7 mouse cellular contexts compared by ENCODE assay signal in the genomic region with DNA sequence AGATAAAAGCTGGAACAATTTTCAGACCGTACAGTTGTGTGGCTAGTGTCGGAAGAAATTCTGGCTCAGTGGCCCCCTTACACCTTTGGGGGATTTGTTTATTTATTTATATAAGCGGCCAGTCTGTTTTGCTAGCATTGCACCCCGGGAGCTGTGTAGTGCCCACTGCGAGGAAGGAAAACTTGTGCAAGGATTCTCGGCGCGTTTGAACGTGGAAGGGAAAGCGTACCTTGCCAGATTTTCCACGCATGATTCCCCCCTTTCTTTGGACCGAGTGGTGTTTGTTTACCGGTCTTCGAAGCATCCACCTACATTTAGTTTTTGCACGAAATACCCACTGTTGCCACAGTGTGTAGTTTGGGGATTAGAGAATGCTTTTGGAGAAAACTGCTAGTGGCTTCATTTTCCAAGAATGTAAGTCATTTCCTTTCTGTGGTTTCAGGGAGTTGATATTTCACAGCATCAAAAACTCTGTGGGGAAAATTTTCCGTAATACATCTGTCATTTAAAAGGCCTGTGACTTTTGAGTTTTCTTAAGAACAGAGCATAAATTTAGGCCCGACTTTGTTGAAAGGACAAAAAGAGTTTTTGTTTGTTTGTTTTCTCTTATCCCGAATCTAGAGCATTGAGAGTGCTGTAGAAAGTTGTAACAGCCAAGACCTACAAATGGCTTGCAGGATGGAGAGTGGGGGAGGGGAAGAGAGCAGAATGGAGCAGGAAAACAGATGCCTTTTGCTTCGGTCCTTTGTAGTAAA. TPM values are rescaled to one million over a fixed set of nuclear protein-coding genes. Genes with fewer than 3 reads are reported as not detected.
DNase-seq lines count a peak whose midpoint lies in the region; ATAC-seq and TF ChIP-seq lines count a peak whose summit lies in the region.

No protein-coding gene starts in this region.

- ATAC-seq in forebrain, embryonic 11.5 days (replicated peaks; ENCODE audit: low FRiP score): no peak
- ATAC-seq in intestine, embryonic 16.5 days: no peak

- peak overlapping the region; percentile 75 for H3K4me2 ChIP-seq in forebrain, embryonic 11.5 days (ENCODE audit: low read depth, low read length, severe bottlenecking)
- peak overlapping the region; percentile 59 for H3K4me2 ChIP-seq in intestine, embryonic 16.5 days (ENCODE audit: low read depth, low read length)

- no peaks in the 10 kb centered on the region for H3K9me3 ChIP-seq in E14TG2a.4 (ENCODE audit: low read length)
- no peaks in the 10 kb centered on the region for H3K9me3 ChIP-seq in forebrain, embryonic 11.5 days (ENCODE audit: control insufficient read depth, low read length)
- no peaks in the 10 kb centered on the region for H3K9me3 ChIP-seq in intestine, embryonic 16.5 days (ENCODE audit: control insufficient read depth, low read length)

- H3K27ac ChIP-seq in forebrain, embryonic 11.5 days (ENCODE audit: low read depth, low read length): no peak overlapping the region
- H3K27ac ChIP-seq in intestine, embryonic 16.5 days (ENCODE audit: low read length): peak overlapping the region; percentile 97; the same call in 1 of the 2 replicates

- DNase-seq in B cell, adult 2 months: peak; percentile 3 to 5
- no peak for DNase-seq in forebrain, embryonic 11.5 days (ENCODE audit: low spot score)
- peak; percentile 47 for DNase-seq in mesoderm, embryonic 11.5 days (ENCODE audit: low read depth, low spot score)
- no peak for DNase-seq in MN1 (ENCODE audit: low spot score)
- no peak for DNase-seq in urinary bladder, postnatal 25 days (ENCODE audit: low spot score)

- no peaks in the 10 kb centered on the region for H3K36me3 ChIP-seq in E14TG2a.4 (ENCODE audit: insufficient read depth, low read length)
- no peaks in the 10 kb centered on the region for H3K36me3 ChIP-seq in forebrain, embryonic 11.5 days (ENCODE audit: control insufficient read depth, insufficient read depth, low read length)
- H3K36me3 ChIP-seq in intestine, embryonic 16.5 days (ENCODE audit: control insufficient read depth, insufficient read depth, low read length): no peaks in the 10 kb centered on the region

- H3K27me3 ChIP-seq in E14TG2a.4 (ENCODE audit: insufficient read depth, low read length): peaks cover 30% of the 10 kb centered on the region
- H3K27me3 ChIP-seq in forebrain, embryonic 11.5 days (ENCODE audit: control insufficient read depth, insufficient read depth, low read length): no peaks in the 10 kb centered on the region
- no peaks in the 10 kb centered on the region for H3K27me3 ChIP-seq in intestine, embryonic 16.5 days (replicated peaks; ENCODE audit: control insufficient read depth, insufficient read depth, low read length)

- H3K4me3 ChIP-seq in E14TG2a.4 (replicated peaks; ENCODE audit: low read length): peak overlapping the region; percentile 94
- peak overlapping the region; percentile 71 for H3K4me3 ChIP-seq in forebrain, embryonic 11.5 days (ENCODE audit: low read depth, low read length)
- peak overlapping the region; percentile 85 for H3K4me3 ChIP-seq in intestine, embryonic 16.5 days (ENCODE audit: low read length)

- H3K9ac ChIP-seq in forebrain, embryonic 11.5 days (ENCODE audit: low read length): peak overlapping the region; percentile 82
- peak overlapping the region; percentile 87 for H3K9ac ChIP-seq in intestine, embryonic 16.5 days (ENCODE audit: low read depth, low read length)

- WGBS in forebrain, embryonic 11.5 days: 2% methylated on average over 19 of the region's 19 CpGs
- WGBS in intestine, embryonic 16.5 days: 4% methylated on average over 19 of the region's 19 CpGs

- H3K4me1 ChIP-seq in E14TG2a.4 (replicated peaks; ENCODE audit: low read depth, low read length): peaks cover 25% of the 10 kb centered on the region
- peaks cover 9% of the 10 kb centered on the region for H3K4me1 ChIP-seq in forebrain, embryonic 11.5 days (replicated peaks; ENCODE audit: control insufficient read depth, insufficient read depth, low read length)
- H3K4me1 ChIP-seq in intestine, embryonic 16.5 days (ENCODE audit: control insufficient read depth, insufficient read depth, low read length): peaks cover 19% of the 10 kb centered on the region

- TF ChIP-seq CTCF in E14TG2a.4 (conservative IDR thresholded peaks at IDR 0.05; ENCODE audit: low read length): no peak

RNA-seq across cellular contexts. Expression of gene Frmd6, which starts 1.2 kb away (rescaled TPM):
- polyA plus RNA-seq in forebrain, embryonic 11.5 days (2014; fragmentation: Nextera tagmentation; extraction: Ambion mirVana): 20.9 and 22.7 TPM in 2 replicates
- polyA plus RNA-seq in intestine, embryonic 16.5 days (2015; fragmentation: Nextera tagmentation; extraction: Ambion mirVana): 11.1 and 11.2 TPM in 2 replicates

Comparison
In these comparisons a context has a peak if more than half of its experiments do, and no peak if none do; other contexts are left out.
1. DNase-seq: peak in B cell, adult 2 months (2 of 2) and mesoderm, embryonic 11.5 days (single experiment); none in forebrain, embryonic 11.5 days (single experiment), MN1 (single experiment) and urinary bladder, postnatal 25 days (single experiment).
2. Peak in every context shown above with its lines, with median percentiles within 50 percentile points of each other: H3K4me3 ChIP-seq.